Mouse (Mus musculus) cerebellum, adult 2 months (tissue): ENCODE measurements around the gene Gck.

Source experiments
- CTCF ChIP-seq: fragments of 200-500 bp; IDR thresholded peaks from 2 replicates; pipeline ENCODE4 v1.5.1; 2011; ENCODE audit warnings: low read depth, mild to moderate bottlenecking, control low read depth, low read length, moderate library complexity, borderline replicate concordance; ENCODE audit not compliant: insufficient read depth
- POLR2A ChIP-seq: fragments of 200-500 bp; IDR thresholded peaks from 2 replicates; pipeline ENCODE4 v1.6.1; 2011; ENCODE audit warnings: low read length, control low read depth, borderline replicate concordance; ENCODE audit not compliant: insufficient read depth

DNA sequence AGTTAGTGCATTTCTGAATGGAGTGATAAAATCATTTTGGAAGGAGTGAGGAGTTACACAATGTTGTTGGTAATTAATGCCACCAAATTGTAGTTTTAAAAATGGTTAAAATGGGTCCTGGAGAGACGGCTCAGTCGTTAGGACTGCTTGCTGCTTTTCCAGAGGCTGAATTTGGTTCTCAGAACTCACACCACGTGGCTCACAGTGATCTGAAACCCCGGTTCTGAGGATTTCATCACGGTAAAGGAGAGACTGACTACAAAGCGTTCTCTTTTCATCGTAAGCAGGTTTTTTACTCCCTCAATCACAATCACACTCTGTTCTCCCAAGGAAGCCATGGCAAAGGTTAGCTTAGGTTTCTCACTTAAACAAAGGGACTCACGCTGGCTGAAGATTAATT lies 25.2 kb downstream of the Gck start:
- TF ChIP-seq POLR2A (no peak), CTCF (no peak)
